Mouse (Mus musculus) E14TG2a.4 (cell line): ENCODE measurements around the gene Dynlrb1.

Experiments
- H3K27me3 ChIP-seq: 2 replicates; pipeline ENCODE4 v1.6.1; 2014; ENCODE audit warnings: low read length, control low read depth; ENCODE audit not compliant: insufficient read depth
- H3K36me3 ChIP-seq: 2 replicates; pipeline ENCODE4 v1.6.1; 2014; ENCODE audit warnings: low read length, control low read depth; ENCODE audit not compliant: insufficient read depth
- H3K4me1 ChIP-seq: replicated peaks from 2 replicates; pipeline ENCODE4 v1.6.1; 2014; ENCODE audit warnings: low read depth, low read length, control low read depth
- H3K4me3 ChIP-seq: replicated peaks from 2 replicates; pipeline ENCODE4 v1.5.1; 2014; ENCODE audit warnings: mild to moderate bottlenecking, low read length
- H3K9me3 ChIP-seq: 2 replicates; pipeline ENCODE4 v1.6.1; 2014; ENCODE audit warnings: low read length, control low read depth
- CTCF ChIP-seq: conservative IDR thresholded peaks from 2 replicates; pipeline ENCODE4 v1.5.1; 2014; ENCODE audit warnings: low read length
- NANOG ChIP-seq: IDR thresholded peaks from 2 replicates; pipeline ENCODE4 v1.6.1; 2014; ENCODE audit warnings: borderline replicate concordance, low read length, mixed read lengths
- POU5F1 ChIP-seq: IDR thresholded peaks from 2 replicates; pipeline ENCODE4 v1.6.1; 2014; ENCODE audit warnings: low read length, borderline replicate concordance

Dynlrb1 gene

GRCm38 (mm10) chr2:155276621-155277175, 40.4 kb downstream of the Dynlrb1 start:
- Histone ChIP-seq H3K36me3 (peaks cover 18% of the 10 kb centered on the region), H3K4me1 (peaks cover 19% of the 10 kb centered on the region), H3K4me3 (peak overlapping the region; percentile 99), H3K27me3 (no peaks in the 10 kb centered on the region), H3K9me3 (no peaks in the 10 kb centered on the region)
- no peak for TF ChIP-seq CTCF
- no peak for TF ChIP-seq POU5F1
- TF ChIP-seq NANOG: no peak

- TF ChIP-seq CTCF (no peak), NANOG (no peak), POU5F1 (no peak)
- Histone ChIP-seq H3K4me1 (peaks cover 19% of the 10 kb centered on the region), H3K9me3 (no peaks in the 10 kb centered on the region), H3K4me3 (peak overlapping the region; percentile 99; the same call in 1 of the 2 replicates), H3K27me3 (no peaks in the 10 kb centered on the region), H3K36me3 (peaks cover 18% of the 10 kb centered on the region)
Measured at GRCm38 (mm10) chr2:155277721-155278120, 41.4 kb downstream of the Dynlrb1 start.

- Histone ChIP-seq H3K4me3 (no peak overlapping the region), H3K4me1 (peaks cover 19% of the 10 kb centered on the region), H3K36me3 (peaks cover 21% of the 10 kb centered on the region), H3K9me3 (no peaks in the 10 kb centered on the region), H3K27me3 (no peaks in the 10 kb centered on the region)
- TF ChIP-seq NANOG (no peak), POU5F1 (no peak), CTCF (no peak)
Measured at GRCm38 (mm10) chr2:155278361-155278760, 42.0 kb downstream of the Dynlrb1 start.

GRCm38 (mm10) chr2:155279163-155279562, 42.8 kb downstream of the Dynlrb1 start:
- Histone ChIP-seq H3K36me3 (peaks cover 28% of the 10 kb centered on the region), H3K4me3 (no peak overlapping the region), H3K27me3 (no peaks in the 10 kb centered on the region), H3K4me1 (peaks cover 26% of the 10 kb centered on the region), H3K9me3 (no peaks in the 10 kb centered on the region)
- TF ChIP-seq NANOG (no peak), CTCF (no peak), POU5F1 (no peak)

- TF ChIP-seq CTCF (no peak), NANOG (no peak), POU5F1 (no peak)
- Histone ChIP-seq H3K9me3 (no peaks in the 10 kb centered on the region), H3K27me3 (no peaks in the 10 kb centered on the region), H3K4me3 (no peak overlapping the region), H3K4me1 (peaks cover 31% of the 10 kb centered on the region), H3K36me3 (peaks cover 34% of the 10 kb centered on the region)
Measured at GRCm38 (mm10) chr2:155280116-155280515, 43.8 kb downstream of the Dynlrb1 start.

GRCm38 (mm10) chr2:155283793-155284192, 47.5 kb downstream of the Dynlrb1 start:
- H3K27me3 ChIP-seq: no peaks in the 10 kb centered on the region
- TF ChIP-seq CTCF: no peak
- no peak for TF ChIP-seq POU5F1
- TF ChIP-seq NANOG: no peak

GRCm38 (mm10) chr2:155284647-155285046, 48.3 kb downstream of the Dynlrb1 start:
- Histone ChIP-seq H3K27me3 (no peaks in the 10 kb centered on the region), H3K4me3 (no peak overlapping the region), H3K9me3 (no peaks in the 10 kb centered on the region), H3K36me3 (peaks cover 21% of the 10 kb centered on the region), H3K4me1 (peaks cover 12% of the 10 kb centered on the region)
- no peak for TF ChIP-seq NANOG
- TF ChIP-seq CTCF: no peak
- TF ChIP-seq POU5F1: no peak

More at GRCm38 (mm10) chr2:155283793-155284192, 47.5 kb downstream of the Dynlrb1 start:
- no peaks in the 10 kb centered on the region for H3K9me3 ChIP-seq
- H3K36me3 ChIP-seq: peaks cover 23% of the 10 kb centered on the region
- H3K4me1 ChIP-seq: peaks cover 12% of the 10 kb centered on the region
- H3K4me3 ChIP-seq: no peak overlapping the region

- peaks cover 20% of the 10 kb centered on the region for H3K36me3 ChIP-seq
- no peaks in the 10 kb centered on the region for H3K9me3 ChIP-seq
- TF ChIP-seq NANOG: no peak
- no peak for TF ChIP-seq POU5F1
- no peak for TF ChIP-seq CTCF
- peaks cover 12% of the 10 kb centered on the region for H3K4me1 ChIP-seq
- H3K4me3 ChIP-seq: no peak overlapping the region
- H3K27me3 ChIP-seq: no peaks in the 10 kb centered on the region
Measured at GRCm38 (mm10) chr2:155285744-155286143, 49.4 kb downstream of the Dynlrb1 start.

- H3K36me3 ChIP-seq: peaks cover 34% of the 10 kb centered on the region
- no peak overlapping the region for H3K4me3 ChIP-seq
- peaks cover 12% of the 10 kb centered on the region for H3K4me1 ChIP-seq
- TF ChIP-seq CTCF (no peak), POU5F1 (no peak), NANOG (no peak)
- no peaks in the 10 kb centered on the region for H3K9me3 ChIP-seq
- no peaks in the 10 kb centered on the region for H3K27me3 ChIP-seq
Measured at GRCm38 (mm10) chr2:155287456-155288250, 51.3 kb downstream of the Dynlrb1 start.
